Mouse (Mus musculus): ENCODE results near the gene Vmn1r28.
"Not testable (repeated sequence)": the region's sequence is repeated elsewhere in the genome, so short reads cannot be mapped to it uniquely, and the experiment has no call there.

The Vmn1r28 gene

DNA sequence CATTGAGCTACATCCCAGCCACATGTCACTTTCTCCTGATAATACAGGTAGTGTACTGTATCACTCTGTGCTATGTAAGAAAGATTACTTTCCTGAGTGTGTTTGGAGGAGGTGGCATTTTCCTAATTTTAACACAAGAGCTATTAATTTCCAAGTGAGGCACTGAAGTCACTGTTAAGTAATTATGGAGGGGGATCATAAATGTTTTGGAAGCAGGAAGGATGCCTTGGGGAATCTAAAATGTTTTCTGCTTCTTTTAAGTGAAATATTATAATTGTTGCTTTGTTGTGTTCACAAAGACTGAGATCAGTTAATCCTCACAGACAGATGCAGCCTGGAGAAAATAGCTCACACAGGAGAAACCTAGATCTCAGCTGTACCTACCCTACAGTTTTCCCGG lies at the start of gene Vmn1r28:
TSS of gene Vmn1r28 (plus strand) at position 301 of the 400 bp plus-strand sequence.
- no peak for DNase-seq (ENCODE audit: low read depth)

DNA sequence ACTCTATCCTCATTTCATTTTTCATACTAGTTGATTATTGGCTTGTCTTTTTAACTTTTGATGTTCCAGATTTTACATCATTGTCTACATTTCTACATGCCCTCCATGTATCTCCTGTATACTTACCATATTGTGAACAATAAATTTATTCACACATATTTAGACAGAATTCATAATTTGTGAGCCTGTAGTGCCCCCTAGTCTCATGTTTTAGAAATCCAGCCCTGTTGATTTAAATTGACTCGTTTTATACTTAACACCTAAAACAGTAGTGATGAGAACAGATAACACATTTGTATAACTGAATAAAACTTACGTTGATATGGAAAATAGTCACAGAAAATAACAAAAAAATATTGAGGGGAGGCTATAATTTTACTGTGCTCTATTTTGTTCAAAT lies 45.7 kb upstream of the Vmn1r28 start:
- DNase-seq (ENCODE audit: low read depth): no peak

DNA sequence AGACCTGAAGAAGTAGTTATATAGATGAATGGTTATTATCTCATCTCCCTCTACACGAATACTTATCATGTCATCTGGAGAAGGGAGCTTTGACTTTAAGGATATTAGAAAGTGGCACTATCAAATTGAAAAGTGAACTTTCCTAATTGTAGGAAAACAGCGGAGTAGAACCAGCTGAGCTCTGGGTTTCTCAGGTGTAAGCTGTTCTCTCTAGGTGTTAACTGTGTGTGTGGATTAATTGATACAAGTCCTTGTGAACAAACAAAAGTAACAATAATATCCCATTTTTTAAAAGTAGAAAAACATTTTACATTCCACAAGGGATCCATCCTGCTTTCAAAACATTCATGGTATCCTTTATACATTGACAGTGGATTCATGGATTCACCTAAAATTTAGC lies 43.1 kb upstream of the Vmn1r28 start, which contains the start of gene Vmn1r27:
TSS of gene Vmn1r27 (minus strand) at position 101 of the 400 bp plus-strand sequence.
- no peak for DNase-seq (ENCODE audit: low read depth)

DNA sequence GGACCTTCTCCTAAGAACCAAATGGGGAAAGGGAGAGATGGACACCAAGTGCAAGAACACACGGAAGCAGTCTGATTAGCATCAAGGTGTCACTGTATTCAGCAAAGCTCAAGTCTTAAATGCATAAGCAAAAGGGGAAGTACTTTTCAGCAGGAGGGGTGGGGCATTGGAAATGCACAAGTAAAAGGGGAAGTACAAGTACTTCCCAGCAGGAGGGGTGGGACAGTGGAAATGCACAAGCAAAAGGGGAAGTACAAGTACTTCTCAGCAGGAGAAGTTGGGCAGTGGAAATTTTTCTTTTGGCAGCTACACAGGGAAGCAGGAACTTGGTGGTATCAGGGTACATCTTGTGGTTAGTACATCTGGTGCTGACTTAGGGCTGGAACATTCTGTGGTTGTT lies 17.8 kb downstream of the Vmn1r28 start:
- DNase-seq (ENCODE audit: low read depth): not testable (repeated sequence)

DNA sequence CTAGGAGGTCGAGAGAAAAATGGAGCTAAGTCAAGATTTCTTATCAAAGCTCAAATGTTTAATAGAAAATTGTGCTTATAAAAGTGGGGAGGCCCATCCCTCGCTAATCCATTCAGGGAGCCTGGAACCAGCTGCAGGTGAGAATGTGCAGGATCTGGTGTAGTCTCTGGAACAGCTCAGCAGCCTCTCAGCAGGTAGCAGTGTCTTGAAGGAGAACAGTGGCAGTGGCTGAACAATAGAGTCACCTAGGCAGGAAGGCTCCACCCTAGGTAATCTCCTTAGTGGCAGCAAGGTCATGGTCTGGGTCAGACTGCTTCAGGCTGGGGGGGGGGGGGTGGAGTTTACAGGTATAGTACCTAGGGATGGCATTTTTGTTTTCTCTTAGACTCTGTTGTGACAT lies 30.4 kb downstream of the Vmn1r28 start:
- no peak for DNase-seq (ENCODE audit: low read depth)

DNA sequence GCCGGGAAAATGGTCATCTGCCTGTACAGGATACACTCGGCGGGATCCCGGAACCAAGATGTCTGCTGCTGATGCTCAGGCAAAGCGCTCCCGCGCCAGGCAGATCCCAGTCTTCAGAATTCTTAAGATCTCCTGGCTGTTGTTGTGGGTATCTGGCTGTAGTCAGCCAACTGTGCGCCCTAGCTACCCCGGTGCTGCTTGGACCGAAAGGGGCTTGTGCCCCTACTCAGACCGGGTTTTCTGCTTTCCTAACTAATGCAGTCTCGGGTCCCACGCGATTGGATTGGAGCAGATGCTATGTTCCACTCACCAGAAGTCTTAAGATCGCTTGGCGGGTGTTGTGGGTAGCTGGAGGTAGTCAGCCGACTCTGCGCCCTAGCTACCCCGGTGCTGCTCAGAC lies 36.7 kb downstream of the Vmn1r28 start:
- DNase-seq (ENCODE audit: low read depth): not testable (repeated sequence)

DNA sequence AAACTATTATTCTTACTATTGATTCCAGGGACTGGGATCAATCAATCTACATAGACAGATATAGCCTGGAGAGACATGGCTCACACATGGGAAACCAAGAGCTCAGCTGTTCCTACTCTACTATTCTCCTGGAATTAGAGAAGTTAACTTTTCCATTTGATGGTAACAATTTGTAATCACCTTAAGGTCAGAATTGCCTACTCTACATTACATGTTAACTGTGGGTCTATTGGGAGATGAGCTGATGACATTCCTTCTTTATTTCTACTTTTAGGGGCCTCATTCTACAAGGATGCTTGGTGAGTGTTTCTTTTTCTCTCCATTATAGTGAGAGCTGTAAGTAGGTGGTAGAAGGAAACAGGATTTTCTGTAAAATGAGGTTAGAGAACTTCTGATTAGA lies 39.4 kb downstream of the Vmn1r28 start, which contains the start of gene Vmn1r29:
TSS of gene Vmn1r29 (plus strand) at position 301 of the 400 bp plus-strand sequence.
- no peak for DNase-seq (ENCODE audit: low read depth)
